Mouse (Mus musculus) cerebellum, adult 2 months (tissue): ENCODE results near the gene Cideb.
A peak's percentile ranks its signal among the peaks of the same experiment; 100 is the strongest.

Experiments used
- CTCF ChIP-seq: fragments of 200-500 bp; IDR thresholded peaks from 2 replicates; pipeline ENCODE4 v1.5.1; 2011; ENCODE audit warnings: low read depth, mild to moderate bottlenecking, control low read depth, low read length, moderate library complexity, borderline replicate concordance; ENCODE audit not compliant: insufficient read depth
- POLR2A ChIP-seq: fragments of 200-500 bp; IDR thresholded peaks from 2 replicates; pipeline ENCODE4 v1.6.1; 2011; ENCODE audit warnings: low read length, control low read depth, borderline replicate concordance; ENCODE audit not compliant: insufficient read depth

DNA sequence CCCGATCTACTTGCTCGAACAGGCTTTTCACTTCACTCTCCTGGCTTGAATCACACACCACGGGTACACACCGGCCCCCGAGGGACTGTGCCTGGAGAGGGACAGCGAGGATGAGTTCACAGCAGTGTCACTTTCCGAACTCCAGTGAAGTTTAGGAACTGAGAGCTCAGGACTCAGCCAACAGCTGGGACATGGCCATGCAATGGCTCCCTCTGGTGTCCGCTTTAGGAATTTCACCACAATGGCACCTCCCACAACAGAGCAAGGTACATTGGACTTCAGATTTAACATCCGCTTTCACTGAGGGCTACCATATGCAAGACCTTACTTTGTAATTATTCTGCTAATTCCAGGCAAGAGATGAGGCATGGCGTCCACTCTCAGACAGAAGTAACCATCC lies 14.5 kb downstream of the Cideb start:
- TF ChIP-seq POLR2A (no peak), CTCF (peak; percentile 96)
